Mouse (Mus musculus): ENCODE data around the gene G6pc3. TPM values are rescaled to one million over a fixed set of nuclear protein-coding genes. Genes with fewer than 3 reads are reported as not detected.

Gene G6pc3
- 9.6 and 11.1 TPM in 2 replicates for polyA plus RNA-seq (2012; rRNA removed)

DNA sequence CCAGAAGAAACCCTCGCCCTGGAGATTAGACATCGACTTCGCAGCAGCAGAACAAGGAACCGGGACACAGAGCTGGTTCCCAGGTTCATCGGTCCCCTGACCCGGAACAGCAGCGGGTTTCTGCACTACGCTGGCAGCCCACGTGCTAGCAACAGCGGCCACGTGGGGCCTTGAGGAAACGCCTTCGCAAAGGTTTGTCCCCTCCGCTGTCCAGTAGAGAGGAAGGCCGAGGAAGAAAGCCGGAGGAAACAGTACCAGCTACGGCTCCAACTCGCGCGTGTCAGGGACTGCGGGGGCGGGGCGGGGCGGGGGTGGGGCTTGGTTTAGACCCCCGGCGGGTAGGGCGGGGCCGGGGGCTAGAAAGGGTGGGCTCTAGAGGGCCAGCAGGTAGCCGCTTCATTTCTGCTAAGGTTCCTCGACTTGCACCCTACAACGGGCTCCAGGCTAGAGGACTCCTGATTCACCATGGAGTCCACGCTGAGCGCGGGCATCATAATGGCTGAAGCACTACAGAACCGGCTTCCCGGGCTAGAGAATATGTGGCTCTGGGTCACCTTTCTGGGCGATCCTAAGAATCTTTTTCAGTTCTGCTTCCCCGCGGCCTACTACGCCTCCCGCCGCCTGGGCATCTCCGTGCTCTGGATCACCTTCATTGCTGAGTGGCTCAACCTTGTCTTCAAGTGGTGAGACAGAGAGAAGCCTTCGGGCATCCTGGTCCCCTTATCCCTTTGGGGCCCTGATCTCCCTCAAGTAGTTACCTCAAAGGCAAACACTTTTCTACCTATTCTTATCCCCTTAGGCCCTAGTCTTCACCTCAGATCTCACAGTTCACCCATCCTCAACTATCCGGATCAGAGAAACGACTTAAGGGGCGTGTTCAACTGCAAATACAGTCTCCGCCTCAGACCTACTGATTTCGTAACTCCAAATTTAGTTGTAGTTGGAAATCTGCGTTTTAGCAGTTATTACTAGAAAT, at the start of gene G6pc3:
TSS of gene G6pc3 (plus strand) at position 160 of the 976 bp plus-strand sequence.

GRCm38 (mm10) chr11:102145471-102146001, 43.9 kb upstream of the G6pc3 start, which contains the start of gene Nags:
Gene Nags (plus strand): TSS chr11:102145513.

DNA sequence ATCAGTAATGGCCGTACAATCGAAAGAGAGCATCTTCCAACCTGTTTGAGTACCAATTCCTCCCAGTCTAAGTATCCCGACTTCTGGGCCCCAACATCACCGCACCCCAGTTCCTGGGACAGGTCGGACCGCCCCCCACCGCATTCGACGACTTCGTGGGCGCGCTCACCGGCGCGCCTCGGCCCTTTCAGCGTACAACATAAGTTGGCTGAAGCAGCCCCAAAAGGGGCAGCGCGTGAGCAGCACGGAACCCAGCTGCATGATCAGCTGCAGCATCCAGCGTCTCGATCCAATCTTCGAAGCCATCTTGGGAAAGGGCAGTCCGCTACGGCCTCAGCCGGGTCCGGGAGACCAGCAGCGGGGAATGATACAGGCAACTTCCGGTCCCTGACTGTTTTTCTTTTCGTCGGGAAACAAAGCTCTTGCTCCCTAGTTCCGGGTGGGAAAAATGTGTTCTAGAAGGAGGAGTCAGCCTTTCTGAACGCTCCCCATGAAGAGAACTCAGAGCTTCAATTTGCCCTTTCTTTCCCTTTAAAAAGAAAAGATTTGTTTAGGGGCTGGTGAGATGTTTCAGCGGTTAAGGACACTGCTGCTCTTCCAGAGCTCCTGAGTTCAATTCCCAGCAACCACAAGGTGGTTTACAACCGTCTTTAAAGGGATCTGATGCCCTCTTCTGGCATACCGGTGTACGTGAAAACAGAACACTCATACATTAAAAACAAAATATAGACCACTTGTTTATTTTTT, 33.2 kb upstream of the G6pc3 start, which contains the start of gene Tmem101:
TSS of gene Tmem101 (minus strand) at position 366 of the 747 bp plus-strand sequence.

DNA sequence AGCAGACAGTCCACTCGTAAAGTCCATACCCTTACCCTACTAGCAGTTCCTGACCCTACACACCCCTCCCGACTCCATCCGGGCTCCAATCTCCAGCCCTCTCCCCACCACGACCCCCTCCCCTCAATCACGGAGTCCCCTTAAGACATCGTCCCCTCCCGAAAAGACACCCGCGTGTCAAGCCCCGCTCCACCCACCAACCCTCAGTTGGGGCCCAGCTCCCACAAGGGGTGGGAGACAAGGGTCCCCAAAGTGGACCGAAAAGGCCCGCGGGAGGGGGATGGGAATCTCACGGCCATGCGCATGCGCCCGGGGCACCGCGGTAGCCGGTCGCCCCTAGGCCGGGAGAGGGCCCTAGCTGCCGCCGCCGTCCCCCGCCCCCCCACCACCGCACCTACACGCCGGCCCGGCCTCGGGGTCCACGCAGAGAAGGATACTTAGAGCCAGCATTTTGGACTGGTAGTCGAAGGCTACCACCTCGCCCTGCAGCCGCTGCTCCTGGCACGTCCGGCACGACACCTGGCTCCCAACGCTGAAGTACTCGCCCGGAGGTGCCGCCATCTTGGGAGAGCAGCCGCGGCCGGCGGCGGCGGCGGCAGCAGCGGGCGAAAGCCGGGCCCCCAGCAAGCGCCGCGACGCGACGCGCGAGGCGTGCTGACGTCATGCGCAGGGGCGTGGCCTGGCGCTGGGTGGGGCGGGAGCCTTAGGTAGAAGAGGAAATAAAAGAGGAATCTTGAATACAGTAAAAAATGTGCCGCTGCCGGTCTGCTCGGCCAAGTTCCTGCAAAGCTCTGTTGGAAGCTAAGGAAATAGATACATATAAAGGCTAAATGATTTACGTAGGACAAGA, 4.5 kb upstream of the G6pc3 start, which contains the start of gene Lsm12:
TSS of gene Lsm12 (minus strand) at position 651 of the 850 bp plus-strand sequence.

DNA sequence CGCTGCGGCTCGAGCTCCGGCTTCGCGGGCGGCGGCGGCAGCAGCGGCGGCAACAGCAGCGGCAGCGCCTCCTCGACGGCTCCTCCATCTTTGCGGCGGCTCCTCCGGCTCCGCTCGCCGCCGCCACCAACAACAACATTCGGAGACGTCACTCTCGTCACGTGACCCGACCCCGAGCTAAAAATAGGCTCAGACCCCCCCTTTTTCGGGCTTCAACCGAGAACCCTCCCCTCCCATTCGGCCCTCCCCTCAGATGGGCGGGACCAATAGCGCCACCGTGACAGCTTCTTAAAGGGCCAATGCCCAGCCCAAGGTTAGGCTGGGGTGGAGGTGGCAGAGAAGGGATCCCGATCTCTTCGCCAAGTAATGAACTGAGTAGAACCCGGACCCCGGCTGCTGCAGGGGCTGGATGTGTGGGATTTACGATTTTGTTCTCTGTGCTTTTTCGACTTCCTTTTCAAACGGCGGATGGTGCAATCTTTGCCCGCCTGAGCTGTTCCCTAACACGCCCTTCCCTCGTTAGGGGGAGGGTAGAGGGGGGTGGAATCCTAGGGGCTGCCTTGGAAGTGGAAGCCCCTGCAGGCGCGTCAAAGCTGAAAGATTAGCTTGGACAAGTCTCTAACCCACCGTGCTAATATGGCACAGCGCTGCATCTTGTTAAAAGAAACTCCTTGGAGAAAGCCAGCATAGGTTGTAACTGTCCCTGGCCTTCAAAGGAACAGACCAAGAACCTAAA, 40.8 kb downstream of the G6pc3 start, which contains the start of gene Hdac5:
TSS of gene Hdac5 (minus strand) at position 161 of the 736 bp plus-strand sequence.

Other genes with a start within 250 kb of the G6pc3 start
- gene Sost, start 222.6 kb upstream of the G6pc3 start, polyA plus RNA-seq (2012; rRNA removed): 0.08 and 0.12 TPM in 2 replicates
- not detected in 2 replicates for gene Cfap97d1, start 205.3 kb upstream of the G6pc3 start, polyA plus RNA-seq (2012; rRNA removed)
- 7.9 and 8.0 TPM in 2 replicates for gene Dusp3, start 202.6 kb upstream of the G6pc3 start, polyA plus RNA-seq (2012; rRNA removed)
- 0.62 and 1.1 TPM in 2 replicates for gene Mpp3, start 161.2 kb upstream of the G6pc3 start, polyA plus RNA-seq (2012; rRNA removed)
- 1.4 and 1.5 TPM in 2 replicates for gene Cd300lg, start 148.1 kb upstream of the G6pc3 start, polyA plus RNA-seq (2012; rRNA removed)
- gene Mpp2, start 101.1 kb upstream of the G6pc3 start, polyA plus RNA-seq (2012; rRNA removed): 3.7 and 4.3 TPM in 2 replicates
- gene Ppy, start 88.3 kb upstream of the G6pc3 start, polyA plus RNA-seq (2012; rRNA removed): 0.19 TPM in 1 of 2 replicates, not detected in the other
- 0.61 and 1.6 TPM in 2 replicates for gene Pyy, start 81.8 kb upstream of the G6pc3 start, polyA plus RNA-seq (2012; rRNA removed)
- 24.4 and 27.6 TPM in 2 replicates for gene Nags, start 44.1 kb upstream of the G6pc3 start, polyA plus RNA-seq (2012; rRNA removed)
- 6.8 and 7.4 TPM in 2 replicates for gene Tmem101, start 33.2 kb upstream of the G6pc3 start, polyA plus RNA-seq (2012; rRNA removed)
- gene Lsm12, start 4.3 kb upstream of the G6pc3 start, polyA plus RNA-seq (2012; rRNA removed): 11.3 and 13.1 TPM in 2 replicates
- 23.1 and 27.8 TPM in 2 replicates for gene Hdac5, start 40.5 kb downstream of the G6pc3 start, polyA plus RNA-seq (2012; rRNA removed)
- 4.9 and 5.0 TPM in 2 replicates for gene BC030867, start 59.3 kb downstream of the G6pc3 start, polyA plus RNA-seq (2012; rRNA removed)
- gene Asb16, start 79.1 kb downstream of the G6pc3 start, polyA plus RNA-seq (2012; rRNA removed): 0.20 and 0.26 TPM in 2 replicates
- gene Tmub2, start 95.3 kb downstream of the G6pc3 start, polyA plus RNA-seq (2012; rRNA removed): 21.9 and 22.2 TPM in 2 replicates
- 10.8 and 12.7 TPM in 2 replicates for gene Atxn7l3, start 107.0 kb downstream of the G6pc3 start, polyA plus RNA-seq (2012; rRNA removed)
- 24.8 and 26.1 TPM in 2 replicates for gene Ubtf, start 130.1 kb downstream of the G6pc3 start, polyA plus RNA-seq (2012; rRNA removed)
- 295 and 300 TPM in 2 replicates for gene Slc4a1, start 176.6 kb downstream of the G6pc3 start, polyA plus RNA-seq (2012; rRNA removed)
- 0.50 and 0.54 TPM in 2 replicates for gene Rundc3a, start 203.8 kb downstream of the G6pc3 start, polyA plus RNA-seq (2012; rRNA removed)
- 199 and 201 TPM in 2 replicates for gene Slc25a39, start 218.3 kb downstream of the G6pc3 start, polyA plus RNA-seq (2012; rRNA removed)
- gene Grn, start 240.7 kb downstream of the G6pc3 start, polyA plus RNA-seq (2012; rRNA removed): 54.1 and 57.5 TPM in 2 replicates